Mouse (Mus musculus) limb, embryonic 14.5 days (tissue): ENCODE data around the gene Trpv5. TPM values are rescaled to one million over a fixed set of nuclear protein-coding genes. Genes with fewer than 3 reads are reported as not detected.

Experiments
- ATAC-seq: fragments of 200-750 bp; cut with Nextera tagmentation; 2 replicates; pipeline ENCODE4 v1.8.0; 2017; ENCODE audit warnings: low read depth, moderate number of reproducible peaks, moderate TSS enrichment; ENCODE audit not compliant: low FRiP score
- DNase-seq: peaks from one replicate; pipeline ENCODE4 v3.0.0-alpha.2; 2015; ENCODE audit warnings: low spot score
- H3K27ac ChIP-seq: fragments of 300-500 bp; sonication (generic); replicated peaks from 2 replicates; pipeline ENCODE4 v1.5.1; 2014; ENCODE audit warnings: low read depth, mild to moderate bottlenecking, low read length, moderate library complexity, mixed read lengths
- H3K27me3 ChIP-seq: fragments of 300-500 bp; sonication (generic); 2 replicates; pipeline ENCODE4 v1.6.1; 2014; ENCODE audit warnings: low read length, mixed read lengths; ENCODE audit not compliant: control insufficient read depth, insufficient read depth
- H3K36me3 ChIP-seq: fragments of 300-500 bp; sonication (generic); 2 replicates; pipeline ENCODE4 v1.6.1; 2014; ENCODE audit warnings: mild to moderate bottlenecking, low read length, moderate library complexity, mixed read lengths; ENCODE audit not compliant: control insufficient read depth, insufficient read depth
- H3K4me1 ChIP-seq: fragments of 300-500 bp; sonication (generic); 2 replicates; pipeline ENCODE4 v1.6.1; 2014; ENCODE audit warnings: antibody characterized with exemption, low read length, mixed read lengths; ENCODE audit not compliant: control insufficient read depth, insufficient read depth
- H3K4me2 ChIP-seq: fragments of 300-500 bp; sonication (generic); replicated peaks from 2 replicates; pipeline ENCODE4 v1.6.1; 2014; ENCODE audit warnings: low read depth, mild to moderate bottlenecking, low read length, moderate library complexity; ENCODE audit not compliant: severe bottlenecking
- H3K4me3 ChIP-seq: fragments of 300-500 bp; sonication (generic); replicated peaks from 2 replicates; pipeline ENCODE4 v1.5.1; 2014; ENCODE audit warnings: low read length
- H3K9ac ChIP-seq: fragments of 300-500 bp; sonication (generic); 2 replicates; pipeline ENCODE4 v1.6.1; 2014; ENCODE audit warnings: mild to moderate bottlenecking, low read depth, low read length, moderate library complexity; ENCODE audit not compliant: severe bottlenecking
- H3K9me3 ChIP-seq: fragments of 300-500 bp; sonication (generic); 2 replicates; pipeline ENCODE4 v1.6.1; 2016; ENCODE audit warnings: low read length; ENCODE audit not compliant: control insufficient read depth
- POLR2A ChIP-seq: fragments of 200-500 bp; IDR thresholded peaks from 2 replicates; pipeline ENCODE4 v1.8.0; 2012; ENCODE audit warnings: inconsistent platforms, mild to moderate bottlenecking, moderate library complexity, borderline replicate concordance; ENCODE audit not compliant: insufficient read depth, insufficient read length; ENCODE audit errors: extremely low read depth
- WGBS: fragments of 180-500 bp; shearing (Covaris S2); extraction: QIAGEN DNeasy Blood & Tissue Kit; methylation state at CpG from one replicate; pipeline ENCODE4 v1.1.7; 2014; 5-methylcytosine and 5-hydroxymethylcytosine counted together
- polyA plus RNA-seq, 2 experiments: library from polyadenylated mRNA; depleted of rRNA in 1 of 2; stranded (reverse) in 1 of 2; unstranded in 1 of 2; fragments of >200 nt; fragmentation: Nextera tagmentation in 1 of 2; extraction: Ambion mirVana in 1 of 2; gene quantifications; 2 replicates each; pipeline versions ENCODE4 v1.2.1 to v1.2.3; 2012 to 2014

The Trpv5 gene
- polyA plus RNA-seq, 2 experiments: not detected

DNA sequence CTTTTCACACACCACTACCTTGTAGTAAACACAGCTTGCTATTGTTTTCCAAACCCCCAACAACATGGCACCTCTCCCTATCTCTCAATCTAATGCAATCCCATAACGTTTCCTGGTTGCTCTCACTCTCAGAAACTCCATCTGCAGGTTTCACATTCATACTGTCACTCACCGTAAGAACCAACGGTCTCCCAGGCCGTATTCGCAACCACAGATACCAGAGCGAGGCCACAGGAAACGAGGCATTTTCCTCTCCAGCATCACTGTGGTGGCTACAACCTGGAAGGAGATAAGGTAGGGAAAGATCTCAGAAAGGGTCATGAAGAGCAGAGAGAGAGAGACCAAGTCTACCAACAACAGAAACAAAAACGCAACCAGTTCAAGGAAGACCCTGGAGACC, 25.9 kb downstream of the Trpv5 start:
- H3K4me2 ChIP-seq: no peak overlapping the region
- no peak overlapping the region for H3K9ac ChIP-seq
- no peak for TF ChIP-seq POLR2A
- DNase-seq: no peak
- H3K4me1 ChIP-seq: no peaks in the 10 kb centered on the region
- no peaks in the 10 kb centered on the region for H3K36me3 ChIP-seq
- H3K4me3 ChIP-seq: no peak overlapping the region
- ATAC-seq: no peak
- no peaks in the 10 kb centered on the region for H3K27me3 ChIP-seq
- no peaks in the 10 kb centered on the region for H3K9me3 ChIP-seq
- 89% methylated on average over 8 of the region's 8 CpGs for WGBS
- H3K27ac ChIP-seq: no peak overlapping the region

DNA sequence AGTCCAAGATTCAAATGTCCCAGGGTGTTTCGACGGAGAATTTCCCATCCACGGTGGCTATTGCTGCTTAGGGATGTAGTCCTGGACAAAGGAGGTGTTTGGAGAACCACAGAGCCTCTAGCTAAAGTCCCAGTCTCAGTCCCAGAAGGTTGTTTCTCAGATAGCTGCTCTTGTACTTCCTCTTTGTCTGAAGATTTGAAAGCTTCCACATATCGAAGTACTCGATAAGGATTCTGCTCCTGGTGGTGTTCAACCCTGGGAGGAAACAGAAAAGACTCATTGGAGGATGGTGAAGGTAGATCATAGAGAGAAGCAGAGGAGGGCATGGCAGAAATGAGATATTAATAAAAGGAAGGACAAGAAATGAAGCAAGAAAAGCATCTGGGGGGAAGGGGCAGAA, 27.4 kb downstream of the Trpv5 start:
- Histone ChIP-seq H3K9me3 (no peaks in the 10 kb centered on the region), H3K4me3 (no peak overlapping the region), H3K4me1 (no peaks in the 10 kb centered on the region), H3K9ac (no peak overlapping the region), H3K36me3 (no peaks in the 10 kb centered on the region), H3K27ac (no peak overlapping the region), H3K4me2 (no peak overlapping the region), H3K27me3 (no peaks in the 10 kb centered on the region)
- 97% methylated on average over 5 of the region's 5 CpGs for WGBS
- no peak for ATAC-seq
- DNase-seq: no peak
- TF ChIP-seq POLR2A: no peak

DNA sequence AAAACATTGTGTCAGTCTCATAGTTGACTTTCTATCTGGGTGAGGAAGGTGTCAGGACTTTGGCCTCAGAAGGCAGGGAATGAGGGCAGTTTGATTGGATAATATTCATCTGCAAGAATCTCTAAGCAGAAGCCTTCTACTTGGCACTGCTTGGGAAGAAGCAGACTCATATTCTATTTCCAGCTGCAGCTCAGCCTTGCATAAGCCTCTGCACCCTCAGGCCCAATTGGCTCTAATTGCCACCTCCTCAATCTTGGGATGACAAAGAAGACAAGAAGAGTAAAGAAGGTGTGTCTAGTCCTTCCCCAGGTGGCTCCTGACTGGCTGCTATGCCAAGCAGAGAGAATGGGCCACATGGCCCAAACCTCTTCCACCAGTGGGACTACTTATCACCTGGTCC, 33.9 kb downstream of the Trpv5 start:
- TF ChIP-seq POLR2A: no peak
- ATAC-seq (no peak), DNase-seq (no peak)
- Histone ChIP-seq H3K9ac (no peak overlapping the region), H3K27me3 (no peaks in the 10 kb centered on the region), H3K9me3 (no peaks in the 10 kb centered on the region), H3K27ac (no peak overlapping the region), H3K4me3 (no peak overlapping the region), H3K36me3 (no peaks in the 10 kb centered on the region), H3K4me1 (no peaks in the 10 kb centered on the region), H3K4me2 (no peak overlapping the region)

DNA sequence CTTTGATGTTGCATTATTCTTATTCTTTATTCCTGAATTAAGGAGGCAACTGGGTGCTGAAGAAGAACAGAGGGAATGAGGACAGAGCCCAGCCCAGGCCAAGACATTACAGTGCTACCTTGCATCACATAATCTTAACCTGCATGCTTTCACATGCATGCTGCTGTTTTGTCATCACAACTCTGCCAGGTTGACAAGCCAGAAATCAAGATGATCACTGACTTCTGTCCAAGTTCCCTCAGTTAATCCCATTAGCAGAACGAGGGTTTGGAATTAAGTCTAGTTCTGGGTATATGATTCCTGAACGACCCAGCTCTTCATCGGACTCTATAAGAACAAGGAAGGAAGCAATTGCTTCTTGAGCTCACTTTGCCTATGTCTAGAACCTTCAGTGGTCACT, 34.3 kb downstream of the Trpv5 start:
- ATAC-seq (no peak), DNase-seq (no peak)
- Histone ChIP-seq H3K9ac (no peak overlapping the region), H3K27me3 (no peaks in the 10 kb centered on the region), H3K4me1 (no peaks in the 10 kb centered on the region), H3K4me3 (no peak overlapping the region), H3K36me3 (no peaks in the 10 kb centered on the region), H3K4me2 (no peak overlapping the region), H3K9me3 (no peaks in the 10 kb centered on the region), H3K27ac (no peak overlapping the region)
- no peak for TF ChIP-seq POLR2A
- 87% methylated on average over 3 of the region's 3 CpGs for WGBS

DNA sequence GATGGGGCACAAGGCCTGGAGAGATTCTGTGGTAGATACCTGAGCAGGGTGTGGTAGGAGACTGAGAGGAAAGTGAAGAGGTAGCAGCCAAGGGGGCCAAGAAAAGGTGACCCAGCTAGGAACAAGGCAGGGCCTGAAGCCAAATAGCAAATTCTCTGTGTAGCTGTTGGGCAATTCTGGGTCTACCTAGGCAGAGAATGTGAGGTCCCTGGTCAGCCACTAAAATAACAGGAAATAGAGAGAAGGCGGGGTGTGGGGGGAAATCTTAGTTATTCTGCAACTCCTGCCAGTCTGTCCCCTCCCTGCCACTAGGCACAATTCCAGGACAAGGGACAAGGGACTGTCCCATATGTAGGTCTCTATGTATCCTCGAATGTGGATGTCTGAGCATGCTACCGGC, 37.3 kb downstream of the Trpv5 start:
- TF ChIP-seq POLR2A: no peak
- Histone ChIP-seq H3K4me1 (no peaks in the 10 kb centered on the region), H3K27ac (no peak overlapping the region), H3K9ac (no peak overlapping the region), H3K4me2 (no peak overlapping the region), H3K4me3 (no peak overlapping the region), H3K36me3 (no peaks in the 10 kb centered on the region), H3K27me3 (no peaks in the 10 kb centered on the region), H3K9me3 (no peaks in the 10 kb centered on the region)
- no peak for DNase-seq
- no peak for ATAC-seq
- 91% methylated on average over 3 of the region's 3 CpGs for WGBS

DNA sequence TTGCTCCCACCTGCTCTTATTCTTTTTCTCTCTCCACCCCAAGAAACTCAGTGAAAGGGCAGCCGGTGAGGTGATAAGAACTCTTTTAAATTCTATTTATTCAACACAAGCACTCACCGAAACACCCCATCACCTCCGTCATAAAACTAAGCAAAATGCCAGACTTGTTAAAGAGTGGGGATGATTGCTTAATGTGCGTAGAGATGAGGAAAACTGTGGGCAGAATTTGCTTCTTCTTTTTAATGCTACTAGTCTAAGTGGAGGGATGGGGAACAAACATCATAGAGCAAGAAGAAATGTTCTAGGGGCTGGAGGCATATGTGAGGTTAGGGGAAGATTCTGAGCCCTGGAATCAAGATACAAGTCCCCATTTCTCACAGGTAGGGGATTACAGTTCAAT, 37.8 kb downstream of the Trpv5 start:
- Histone ChIP-seq H3K27me3 (no peaks in the 10 kb centered on the region), H3K9me3 (no peaks in the 10 kb centered on the region), H3K27ac (no peak overlapping the region), H3K36me3 (no peaks in the 10 kb centered on the region), H3K4me1 (no peaks in the 10 kb centered on the region), H3K4me3 (no peak overlapping the region), H3K9ac (no peak overlapping the region), H3K4me2 (no peak overlapping the region)
- no peak for ATAC-seq
- TF ChIP-seq POLR2A: no peak
- 80% methylated on average over 4 of the region's 4 CpGs for WGBS
- DNase-seq: no peak
